ENCODE assay signal across 18 mouse cellular contexts in genomic region chr6:40006006-40006765, GRCm38 (mm10).
DNase-seq lines count a peak whose midpoint lies in the region; ATAC-seq and TF ChIP-seq lines count a peak whose summit lies in the region.
"Had no signal": no experiment of that assay in that cellular context is flagged by ENCODE, and none has a peak within 500 bp of the region (broad histone marks: within the 10 kb centered on the region; RNA-seq: fewer than 3 reads in every experiment).

No protein-coding gene starts in this region.

- H3K4me2 ChIP-seq in hindbrain, postnatal 0 days (ENCODE audit: low read depth, low read length): no peak overlapping the region
- H3K4me2 ChIP-seq: embryonic facial prominence, embryonic 12.5 days; liver, embryonic 12.5 days; lung, embryonic 14.5 days; midbrain, embryonic 12.5 days had no signal

- H3K4me1 ChIP-seq in heart, embryonic 10.5 days: no peaks in the 10 kb centered on the region
- peaks cover 28% of the 10 kb centered on the region for H3K4me1 ChIP-seq in hindbrain, postnatal 0 days (ENCODE audit: insufficient read depth, low read length)
- H3K4me1 ChIP-seq: embryonic facial prominence, embryonic 12.5 days; liver, embryonic 12.5 days had no signal

- no peaks in the 10 kb centered on the region for H3K36me3 ChIP-seq in heart, embryonic 10.5 days
- no peaks in the 10 kb centered on the region for H3K36me3 ChIP-seq in hindbrain, postnatal 0 days (ENCODE audit: insufficient read depth, low read length)
- H3K36me3 ChIP-seq: embryonic facial prominence, embryonic 12.5 days; liver, embryonic 12.5 days; midbrain, embryonic 12.5 days had no signal

- no peaks in the 10 kb centered on the region for H3K9me3 ChIP-seq in heart, embryonic 10.5 days
- no peaks in the 10 kb centered on the region for H3K9me3 ChIP-seq in hindbrain, postnatal 0 days (ENCODE audit: low read length)
- H3K9me3 ChIP-seq: embryonic facial prominence, embryonic 12.5 days; liver, embryonic 12.5 days; midbrain, embryonic 12.5 days had no signal

- no peak overlapping the region for H3K27ac ChIP-seq in heart, embryonic 10.5 days
- no peak overlapping the region for H3K27ac ChIP-seq in hindbrain, postnatal 0 days
- H3K27ac ChIP-seq: embryonic facial prominence, embryonic 12.5 days; heart, adult 2 months; liver, embryonic 12.5 days; midbrain, embryonic 12.5 days had no signal

- intact Hi-C loops in left cerebral cortex, postnatal 4 days (cut with DNase I): no loop called here

- TF ChIP-seq CTCF in hindbrain, postnatal 0 days (IDR thresholded peaks at IDR 0.05; ENCODE audit: low read depth): no peak

- no peak overlapping the region for H3K9ac ChIP-seq in hindbrain, postnatal 0 days (replicated peaks; ENCODE audit: low read length)
- H3K9ac ChIP-seq: embryonic facial prominence, embryonic 12.5 days; liver, embryonic 12.5 days; lung, embryonic 14.5 days; midbrain, embryonic 12.5 days had no signal

- WGBS in heart, embryonic 10.5 days: 77% methylated on average over 11 of the region's 11 CpGs
- WGBS in hindbrain, postnatal 0 days: 55% methylated on average over 11 of the region's 11 CpGs

- no peak for ATAC-seq in hindbrain, postnatal 0 days
- ATAC-seq: liver, embryonic 12.5 days had no signal

- H3K4me3 ChIP-seq in heart, embryonic 10.5 days: no peak overlapping the region
- no peak overlapping the region for H3K4me3 ChIP-seq in hindbrain, postnatal 0 days (ENCODE audit: low read length)
- H3K4me3 ChIP-seq: embryonic facial prominence, embryonic 12.5 days; heart, adult 2 months; liver, embryonic 12.5 days; midbrain, embryonic 12.5 days had no signal

- H3K27me3 ChIP-seq in heart, embryonic 10.5 days (ENCODE audit: insufficient read depth, poor library complexity, severe bottlenecking): no peaks in the 10 kb centered on the region
- H3K27me3 ChIP-seq in hindbrain, postnatal 0 days (ENCODE audit: insufficient read depth, low read length): no peaks in the 10 kb centered on the region
- H3K27me3 ChIP-seq: embryonic facial prominence, embryonic 12.5 days; liver, embryonic 12.5 days; midbrain, embryonic 12.5 days had no signal

- peak; percentile 68 to 70 for DNase-seq in cerebellum, postnatal 10 days
- DNase-seq in cerebellum, postnatal 36 days: no peak
- peak; percentile 52 for DNase-seq in heart, embryonic 10.5 days (ENCODE audit: low spot score)
- no peak for DNase-seq in heart, adult 18-20 months
- DNase-seq in left cerebral cortex, postnatal 4 days: peak; percentile 54
- DNase-seq in left cerebral cortex, adult 9 months (ENCODE audit: low spot score in 2 of 2): no peak
- DNase-seq in hindbrain, postnatal 0 days (ENCODE audit: low spot score): peak; percentile 31
- DNase-seq in spleen, postnatal 14 days (ENCODE audit: low spot score in 2 of 2): no peak
- DNase-seq: adrenal gland, adult 2 months; heart, adult 2 months; kidney, adult 18-20 months; kidney, postnatal 10 days; lung, embryonic 14.5 days; lung, postnatal 4 days; thymus, postnatal 4 days had no signal

Comparison
In these comparisons a context has a peak if more than half of its experiments do, and no peak if none do; other contexts are left out.
1. DNase-seq: peak in cerebellum, postnatal 10 days (2 of 2), heart, embryonic 10.5 days (single experiment), left cerebral cortex, postnatal 4 days (single experiment) and hindbrain, postnatal 0 days (single experiment); none in cerebellum, postnatal 36 days (0 of 2), heart, adult 18-20 months (0 of 2), left cerebral cortex, adult 9 months (0 of 2) and spleen, postnatal 14 days (0 of 2).